Mouse (Mus musculus): ENCODE data around the gene Ccnk.

Gene Ccnk

GRCm38 (mm10) chr12:108193878-108194277 is 14.5 kb downstream of the Ccnk start:
- no peak for DNase-seq

- DNase-seq: no peak
Observed at GRCm38 (mm10) chr12:108195761-108196160, 16.4 kb downstream of the Ccnk start.

GRCm38 (mm10) chr12:108198447-108198846 is 19.1 kb downstream of the Ccnk start:
- DNase-seq: no peak

- DNase-seq: no peak
Observed at GRCm38 (mm10) chr12:108200094-108200493, 20.7 kb downstream of the Ccnk start.

GRCm38 (mm10) chr12:108203895-108204294 is 24.5 kb downstream of the Ccnk start:
- no peak for DNase-seq

- DNase-seq: no peak
Observed at GRCm38 (mm10) chr12:108204978-108205377, 25.6 kb downstream of the Ccnk start.

- DNase-seq: peak; percentile 74
Observed at GRCm38 (mm10) chr12:108206641-108207040, 27.3 kb downstream of the Ccnk start.

GRCm38 (mm10) chr12:108208216-108208615 is 28.8 kb downstream of the Ccnk start:
- DNase-seq: no peak

GRCm38 (mm10) chr12:108208726-108209438 is 29.5 kb downstream of the Ccnk start:
- DNase-seq: peak; percentile 63

GRCm38 (mm10) chr12:108210623-108211022 is 31.2 kb downstream of the Ccnk start:
- no peak for DNase-seq

GRCm38 (mm10) chr12:108212071-108212470 is 32.7 kb downstream of the Ccnk start:
- DNase-seq: no peak

- DNase-seq: no peak
Observed at GRCm38 (mm10) chr12:108212476-108212875, 33.1 kb downstream of the Ccnk start.

- DNase-seq: no peak
Observed at GRCm38 (mm10) chr12:108213090-108214041, 34.0 kb downstream of the Ccnk start.

GRCm38 (mm10) chr12:108215090-108215489 is 35.7 kb downstream of the Ccnk start:
- DNase-seq: no peak

- DNase-seq: no peak
Observed at GRCm38 (mm10) chr12:108216611-108217370, 37.4 kb downstream of the Ccnk start.

GRCm38 (mm10) chr12:108217572-108217971 is 38.2 kb downstream of the Ccnk start:
- peak; percentile 74 for DNase-seq

GRCm38 (mm10) chr12:108219163-108219562 is 39.8 kb downstream of the Ccnk start:
- no peak for DNase-seq

GRCm38 (mm10) chr12:108219825-108220616 is 40.6 kb downstream of the Ccnk start:
- no peak for DNase-seq

GRCm38 (mm10) chr12:108220621-108221020 is 41.2 kb downstream of the Ccnk start:
- DNase-seq: no peak

- DNase-seq: no peak
Observed at GRCm38 (mm10) chr12:108221206-108221605, 41.8 kb downstream of the Ccnk start.

GRCm38 (mm10) chr12:108221712-108222111 is 42.3 kb downstream of the Ccnk start:
- no peak for DNase-seq

- no peak for DNase-seq
Observed at GRCm38 (mm10) chr12:108223357-108223756, 44.0 kb downstream of the Ccnk start.

Measured in thymus, postnatal 14 days (tissue).